Mouse (Mus musculus) erythroblast, embryonic 14.5 days (primary cell): Measurements from ENCODE around the gene Stil. TPM values are rescaled to one million over a fixed set of nuclear protein-coding genes. Genes with fewer than 3 reads are reported as not detected.

Experiments
- H3K27me3 ChIP-seq: 2 replicates; pipeline ENCODE4 v1.6.1; 2012; ENCODE audit warnings: inconsistent platforms; ENCODE audit not compliant: control insufficient read depth
- H3K36me3 ChIP-seq: 2 replicates; pipeline ENCODE4 v1.6.1; 2012; ENCODE audit warnings: mild to moderate bottlenecking, inconsistent platforms; ENCODE audit not compliant: control insufficient read depth
- H3K4me1 ChIP-seq: 2 replicates; pipeline ENCODE4 v1.6.1; 2012; ENCODE audit warnings: inconsistent platforms; ENCODE audit not compliant: control insufficient read depth
- H3K4me3 ChIP-seq: replicated peaks from 2 replicates; pipeline ENCODE3; 2012; ENCODE audit warnings: moderate library complexity, mild to moderate bottlenecking, inconsistent platforms
- H3K9me3 ChIP-seq: 2 replicates; pipeline ENCODE4 v1.6.1; 2012; ENCODE audit warnings: low read length, inconsistent platforms, mixed read lengths; ENCODE audit not compliant: control insufficient read depth
- GATA1 ChIP-seq: IDR thresholded peaks from 2 replicates; pipeline ENCODE4 v1.6.1; 2012; ENCODE audit warnings: low read length, inconsistent platforms, mixed read lengths
- TAL1 ChIP-seq: IDR thresholded peaks from 3 replicates; pipeline ENCODE4 v1.6.1; 2012; ENCODE audit warnings: low read length, inconsistent platforms, mixed read lengths
- polyA plus RNA-seq: library from polyadenylated mRNA; stranded (reverse); fragments of >175 nt; gene quantifications from 2 replicates; pipeline ENCODE4 v1.2.3, GENCODE M21; 2012

Gene Stil
- polyA plus RNA-seq, 1 experiment, result 0.25 TPM

DNA sequence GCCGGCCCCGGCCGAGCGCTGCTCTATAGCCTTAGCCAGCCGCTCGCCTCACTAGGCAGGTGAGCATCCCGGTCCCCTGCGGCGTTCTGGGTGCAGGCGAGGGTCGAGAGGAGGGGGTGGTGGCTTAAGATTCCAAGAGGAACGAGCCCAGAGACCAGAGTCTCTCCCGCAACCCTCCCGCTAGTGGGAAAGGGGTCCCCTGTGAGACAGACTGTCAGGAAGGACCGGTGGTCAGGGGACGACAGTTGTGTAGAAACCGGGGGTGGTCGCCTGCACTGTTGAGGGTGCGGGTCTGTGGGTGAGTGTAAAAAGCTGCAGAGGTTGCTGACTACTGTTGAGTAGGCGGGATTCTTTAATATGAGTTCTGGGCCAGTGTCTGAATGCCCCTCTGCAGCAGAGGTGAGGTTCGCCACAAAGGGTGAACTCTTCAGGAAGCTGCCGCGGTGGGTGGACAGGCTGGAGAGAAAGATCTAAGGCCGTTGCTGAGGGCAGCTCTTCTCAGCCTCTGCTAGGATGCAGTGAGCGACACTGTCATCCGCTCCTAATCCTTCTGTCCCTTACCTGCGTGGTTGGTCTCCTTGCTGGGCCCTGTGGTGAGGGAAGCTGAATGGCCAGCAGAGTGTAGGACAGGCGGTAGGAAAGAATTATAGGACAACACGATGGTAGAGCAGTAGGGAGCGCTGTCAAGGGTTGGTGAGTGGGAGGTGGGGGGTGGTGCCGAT is 63.7 kb downstream of the Stil start:
- H3K4me1 ChIP-seq, result peaks cover 64% of the 10 kb centered on the region
- H3K9me3 ChIP-seq, result no peaks in the 10 kb centered on the region
- H3K36me3 ChIP-seq, result peaks cover 99% of the 10 kb centered on the region
- peaks cover 42% of the 10 kb centered on the region for H3K27me3 ChIP-seq
- TF ChIP-seq TAL1, result no peak
- no peak for TF ChIP-seq GATA1
- H3K4me3 ChIP-seq, result peak overlapping the region; percentile 99

- H3K4me1 ChIP-seq, result peaks cover 67% of the 10 kb centered on the region
- no peaks in the 10 kb centered on the region; the same call in 1 of the 2 replicates for H3K27me3 ChIP-seq
- H3K9me3 ChIP-seq, result no peaks in the 10 kb centered on the region
- H3K4me3 ChIP-seq, result no peak overlapping the region
- peaks cover 71% of the 10 kb centered on the region for H3K36me3 ChIP-seq
- no peak for TF ChIP-seq TAL1
- no peak for TF ChIP-seq GATA1
Measured at GRCm38 (mm10) chr4:115071668-115072067, 71.7 kb downstream of the Stil start.

- Histone ChIP-seq H3K4me1 (peaks cover 52% of the 10 kb centered on the region), H3K27me3 (no peaks in the 10 kb centered on the region), H3K9me3 (no peaks in the 10 kb centered on the region), H3K4me3 (no peak overlapping the region), H3K36me3 (peaks cover 40% of the 10 kb centered on the region)
- TF ChIP-seq TAL1 (no peak), GATA1 (no peak)
Measured at GRCm38 (mm10) chr4:115074789-115075188, 74.8 kb downstream of the Stil start.

GRCm38 (mm10) chr4:115075204-115075915 is 75.4 kb downstream of the Stil start:
- Histone ChIP-seq H3K36me3 (peaks cover 34% of the 10 kb centered on the region), H3K27me3 (no peaks in the 10 kb centered on the region), H3K4me3 (no peak overlapping the region), H3K4me1 (peaks cover 50% of the 10 kb centered on the region), H3K9me3 (no peaks in the 10 kb centered on the region)
- TF ChIP-seq TAL1 (no peak), GATA1 (no peak)

DNA sequence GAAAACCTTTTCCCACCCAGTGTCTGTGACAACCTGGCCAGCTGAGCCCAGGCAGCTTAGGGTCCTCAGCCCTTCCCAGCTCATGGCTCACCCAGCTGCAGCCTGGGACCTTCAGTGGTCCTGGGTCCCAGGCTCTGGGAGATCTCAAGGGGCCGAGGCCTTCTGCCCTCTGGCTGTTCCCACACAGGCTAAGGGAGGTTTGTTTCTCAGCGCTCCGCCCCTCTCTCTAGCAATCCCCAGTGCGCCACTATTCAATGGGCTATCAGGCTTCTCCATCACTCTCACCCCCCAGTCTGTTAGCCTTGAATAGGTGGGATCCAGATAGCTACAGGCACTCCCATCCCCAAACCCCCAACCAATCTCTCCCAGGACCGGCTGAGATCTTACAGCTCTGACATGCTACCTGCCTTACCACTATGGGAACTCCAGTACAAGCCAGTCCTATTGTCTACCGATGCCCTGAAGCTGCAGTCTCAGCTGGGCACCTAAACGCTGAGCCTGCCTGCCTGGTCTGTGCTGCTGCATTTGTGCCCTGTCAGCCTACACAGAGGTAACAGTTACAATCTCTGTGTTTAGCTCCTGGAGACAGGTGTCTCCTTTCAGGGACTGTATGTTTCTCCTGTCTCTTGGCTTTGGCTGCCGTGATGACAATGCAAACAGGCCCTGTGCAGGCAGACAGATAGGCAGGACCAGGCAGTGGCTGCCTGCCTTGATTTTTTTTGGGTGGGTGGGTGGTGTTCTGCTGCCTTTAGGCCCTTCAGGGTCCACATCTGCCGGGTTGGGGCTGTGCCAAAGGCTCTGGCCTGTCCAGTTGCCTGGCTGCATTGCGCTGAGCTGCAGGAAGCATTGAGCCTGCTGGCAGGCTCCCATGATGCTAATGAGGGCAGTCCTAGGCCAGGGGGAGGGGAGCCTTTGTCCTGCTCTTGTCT is 79.2 kb downstream of the Stil start:
- Histone ChIP-seq H3K4me1 (peaks cover 56% of the 10 kb centered on the region), H3K27me3 (no peaks in the 10 kb centered on the region), H3K36me3 (0 out of 2 replicates have a peak, but pooled peaks cover under 1% of the 10 kb centered on the region), H3K9me3 (no peaks in the 10 kb centered on the region), H3K4me3 (no peak overlapping the region)
- no peak for TF ChIP-seq TAL1
- TF ChIP-seq GATA1, result no peak

- Histone ChIP-seq H3K4me3 (no peak overlapping the region), H3K27me3 (no peaks in the 10 kb centered on the region), H3K4me1 (peaks cover 57% of the 10 kb centered on the region), H3K36me3 (no peaks in the 10 kb centered on the region), H3K9me3 (no peaks in the 10 kb centered on the region)
- TF ChIP-seq GATA1 (no peak), TAL1 (no peak)
Measured at GRCm38 (mm10) chr4:115079821-115080349, 79.9 kb downstream of the Stil start.

DNA sequence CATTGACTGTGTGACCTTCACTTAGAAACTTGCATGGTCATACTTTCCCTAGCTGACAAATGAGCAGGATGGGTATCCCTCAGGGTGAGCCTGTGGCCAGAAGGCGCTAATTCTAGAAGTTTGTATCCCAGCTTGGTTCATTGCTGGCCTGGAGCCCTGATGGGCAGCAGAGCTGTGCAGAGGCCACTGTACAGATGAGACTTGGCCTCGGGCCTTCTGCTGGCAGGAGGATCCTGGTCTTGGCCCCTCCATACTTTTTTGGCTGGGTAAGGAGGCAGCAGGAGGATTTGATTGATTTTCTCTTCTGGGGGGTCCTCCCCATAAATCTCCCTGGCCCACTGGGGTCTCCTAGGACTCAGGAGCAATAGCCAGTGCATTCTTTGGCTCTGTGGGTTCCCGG is 83.1 kb downstream of the Stil start:
- peaks cover 74% of the 10 kb centered on the region for H3K4me1 ChIP-seq
- TF ChIP-seq GATA1 (no peak), TAL1 (no peak)
- H3K27me3 ChIP-seq, result peaks cover 2% of the 10 kb centered on the region; the same call in 1 of the 2 replicates

GRCm38 (mm10) chr4:115085522-115086095 is 85.7 kb downstream of the Stil start:
- Histone ChIP-seq H3K9me3 (no peaks in the 10 kb centered on the region), H3K4me3 (no peak overlapping the region), H3K4me1 (peaks cover 84% of the 10 kb centered on the region), H3K36me3 (peaks cover 5% of the 10 kb centered on the region), H3K27me3 (peaks cover 2% of the 10 kb centered on the region; the same call in 1 of the 2 replicates)
- TF ChIP-seq GATA1, result no peak
- no peak for TF ChIP-seq TAL1

More for the DNA sequence above, 83.1 kb downstream of the Stil start:
- H3K4me3 ChIP-seq, result no peak overlapping the region
- no peaks in the 10 kb centered on the region for H3K9me3 ChIP-seq
- no peaks in the 10 kb centered on the region for H3K36me3 ChIP-seq
